Mouse (Mus musculus) MEL (cell line): ENCODE results near the gene Sct. TPM values are rescaled to one million over a fixed set of nuclear protein-coding genes. Genes with fewer than 3 reads are reported as not detected.
A peak's percentile ranks its signal among the peaks of the same experiment; 100 is the strongest.

ENCODE experiments used
- DNase-seq: peaks from one replicate; pipeline ENCODE4 v3.0.0; 2011; ENCODE audit warnings: low read depth, low spot score
- H3K27ac ChIP-seq: 2 replicates; pipeline ENCODE4 v1.5.1; 2012; ENCODE audit warnings: low read depth, mild to moderate bottlenecking, control low read depth, low read length, moderate library complexity; ENCODE audit not compliant: control insufficient read depth
- H3K27me3 ChIP-seq, 2 experiments: fragments of 150-350 bp in 1 of 2; sonication (generic) in 1 of 2; 2 replicates each; pipeline ENCODE4 v1.6.1; 2012; ENCODE audit warnings: low read length in 2 of 2, mild to moderate bottlenecking in 2 of 2, improper control_type of control experiment in 1 of 2, moderate library complexity in 1 of 2; ENCODE audit not compliant: insufficient read depth in 2 of 2, control insufficient read depth in 1 of 2
- H3K36me3 ChIP-seq, 2 experiments: 2 replicates each; pipeline ENCODE4 v1.6.1; 2012 to 2014; ENCODE audit warnings: low read length in 2 of 2, improper control_type of control experiment in 1 of 2, inconsistent platforms in 1 of 2, mild to moderate bottlenecking in 1 of 2; ENCODE audit not compliant: insufficient read depth in 2 of 2, control insufficient read depth in 1 of 2
- H3K4me1 ChIP-seq, 2 experiments: fragments of 150-350 bp in 1 of 2; sonication (generic) in 1 of 2; 2 replicates each; pipeline ENCODE4 v1.6.1; 2012; ENCODE audit warnings: low read length in 2 of 2, improper control_type of control experiment in 1 of 2, mild to moderate bottlenecking in 1 of 2; ENCODE audit not compliant: insufficient read depth in 2 of 2, control insufficient read depth in 1 of 2
- H3K4me3 ChIP-seq, 2 experiments: fragments of 150-350 bp in 1 of 2; sonication (generic) in 1 of 2; 2 replicates each; pipeline ENCODE4 v1.5.1; 2012; ENCODE audit warnings: low read depth in 2 of 2, low read length in 2 of 2, mild to moderate bottlenecking in 2 of 2, moderate library complexity in 2 of 2, control low read depth in 1 of 2, improper control_type of control experiment in 1 of 2; ENCODE audit not compliant: control insufficient read depth in 1 of 2, insufficient read depth in 1 of 2
- H3K79me2 ChIP-seq: 2 replicates; pipeline ENCODE4 v1.6.1; 2012; ENCODE audit warnings: mild to moderate bottlenecking, low read length, moderate library complexity; ENCODE audit not compliant: control insufficient read depth, poor library complexity, insufficient read depth
- H3K9ac ChIP-seq: 2 replicates; pipeline ENCODE4 v1.6.1; 2012; ENCODE audit warnings: low read depth, mild to moderate bottlenecking, control low read depth, low read length, moderate library complexity; ENCODE audit not compliant: control insufficient read depth, poor library complexity, severe bottlenecking
- H3K9me3 ChIP-seq: fragments of 150-350 bp; sonication (generic); replicated peaks from 2 replicates; pipeline ENCODE4 v1.6.1; 2012; ENCODE audit warnings: mild to moderate bottlenecking, low read length, improper control_type of control experiment, moderate library complexity; ENCODE audit not compliant: insufficient read depth
- ELF1 ChIP-seq: IDR thresholded peaks from 2 replicates; pipeline ENCODE4 v1.6.1; 2014; ENCODE audit warnings: low read depth, mild to moderate bottlenecking, inconsistent platforms, low read length, improper control_type of control experiment, moderate library complexity
- EP300 ChIP-seq, 2 experiments: IDR thresholded peaks; 2 replicates each; pipeline ENCODE4 v1.6.1; 2011; ENCODE audit warnings: improper control_type of control experiment in 2 of 2, low read length in 2 of 2, low read depth in 1 of 2, mild to moderate bottlenecking in 1 of 2
- HCFC1 ChIP-seq: IDR thresholded peaks from 2 replicates; pipeline ENCODE4 v1.6.1; 2012; ENCODE audit warnings: low read depth, mild to moderate bottlenecking, inconsistent platforms, low read length, improper control_type of control experiment, moderate library complexity
- MEF2A ChIP-seq: IDR thresholded peaks from 2 replicates; pipeline ENCODE4 v1.6.1; 2014; ENCODE audit warnings: low read depth, mild to moderate bottlenecking, inconsistent platforms, low read length, improper control_type of control experiment; ENCODE audit not compliant: poor library complexity, insufficient replicate concordance, severe bottlenecking; ENCODE audit errors: extremely low read depth
- MXI1 ChIP-seq: IDR thresholded peaks from 2 replicates; pipeline ENCODE4 v1.6.1; 2011; ENCODE audit warnings: mild to moderate bottlenecking, low read depth, low read length, improper control_type of control experiment
- POLR2AphosphoS2 ChIP-seq: IDR thresholded peaks from 2 replicates; pipeline ENCODE4 v1.6.1; 2011; ENCODE audit warnings: low read length, improper control_type of control experiment
- SIN3A ChIP-seq: IDR thresholded peaks from 2 replicates; pipeline ENCODE4 v1.6.1; 2012; ENCODE audit warnings: low read length, improper control_type of control experiment, inconsistent platforms
- TAL1 ChIP-seq: IDR thresholded peaks from 2 replicates; pipeline ENCODE4 v1.6.1; 2012; ENCODE audit warnings: mild to moderate bottlenecking, inconsistent platforms, low read length, moderate library complexity, mixed read lengths
- TCF12 ChIP-seq: IDR thresholded peaks from 2 replicates; pipeline ENCODE4 v1.6.1; 2014; ENCODE audit warnings: low read depth, mild to moderate bottlenecking, inconsistent platforms, low read length, improper control_type of control experiment, moderate library complexity
- USF2 ChIP-seq, 2 experiments: IDR thresholded peaks; 2 replicates each; pipeline ENCODE4 v1.6.1; 2011 to 2012; ENCODE audit warnings: improper control_type of control experiment in 2 of 2, low read length in 2 of 2, borderline replicate concordance in 1 of 2, inconsistent platforms in 1 of 2, low read depth in 1 of 2, mild to moderate bottlenecking in 1 of 2; ENCODE audit not compliant: insufficient read depth in 1 of 2
- ZC3H11A ChIP-seq: IDR thresholded peaks from 2 replicates; pipeline ENCODE4 v1.6.1; 2012; ENCODE audit warnings: low read depth, mild to moderate bottlenecking, inconsistent platforms, low read length, improper control_type of control experiment
- ZKSCAN1 ChIP-seq: IDR thresholded peaks from 2 replicates; pipeline ENCODE4 v1.6.1; 2012; ENCODE audit warnings: low read depth, mild to moderate bottlenecking, inconsistent platforms, low read length, improper control_type of control experiment, moderate library complexity
- ZMIZ1 ChIP-seq: IDR thresholded peaks from 2 replicates; pipeline ENCODE4 v1.6.1; 2012; ENCODE audit warnings: low read depth, mild to moderate bottlenecking, inconsistent platforms, low read length, improper control_type of control experiment, moderate library complexity
- ZNF384 ChIP-seq: IDR thresholded peaks from 2 replicates; pipeline ENCODE4 v1.6.1; 2012; ENCODE audit warnings: low read depth, mild to moderate bottlenecking, inconsistent platforms, low read length, improper control_type of control experiment
- polyA plus RNA-seq, 2 experiments: library from polyadenylated mRNA; stranded (reverse) in 1 of 2; unstranded in 1 of 2; fragments of >175 nt in 1 of 2; fragments of >200 nt in 1 of 2; gene quantifications; 2 replicates each; pipeline versions ENCODE4 v1.2.1 to v1.2.4; 2012; ENCODE audit warnings: low replicate concordance in 2 of 2, low read depth in 1 of 2; ENCODE audit not compliant: insufficient read length in 2 of 2, insufficient read depth in 1 of 2, missing spikeins in 1 of 2
- total RNA-seq: library from RNA; depleted of rRNA; stranded (reverse); fragments of 300-350 nt; gene quantifications from 2 replicates; pipeline ENCODE4 v1.2.3, GENCODE M21; 2012; rRNA removed

The Sct gene
- total and polyA plus RNA-seq, 3 experiments = not detected

GRCm38 (mm10) chr7:141231111-141231510 lies 47.8 kb downstream of the Sct start:
- H3K36me3 ChIP-seq = peaks cover 11 to 26% of the 10 kb centered on the region in 2 experiments; a peak in 3 of 4 replicates
- no peak overlapping the region for H3K4me3 ChIP-seq
- no peak overlapping the region for H3K27ac ChIP-seq
- H3K9ac ChIP-seq = no peak overlapping the region
- peaks cover 37% of the 10 kb centered on the region for H3K79me2 ChIP-seq
- peaks cover 4 to 12% of the 10 kb centered on the region in 2 experiments; a peak in 2 of 4 replicates for H3K4me1 ChIP-seq
- DNase-seq = no peak
- H3K9me3 ChIP-seq = no peaks in the 10 kb centered on the region
- H3K27me3 ChIP-seq = no peaks in the 10 kb centered on the region
- no peak for TF ChIP-seq ZNF384

- Histone ChIP-seq H3K4me3 (no peak overlapping the region), H3K27me3 (no peaks in the 10 kb centered on the region), H3K9me3 (no peaks in the 10 kb centered on the region), H3K79me2 (peaks cover 37% of the 10 kb centered on the region), H3K4me1 (peaks cover 4 to 12% of the 10 kb centered on the region in 2 experiments; a peak in 2 of 4 replicates), H3K27ac (no peak overlapping the region), H3K9ac (peak overlapping the region; percentile 21), H3K36me3 (peaks cover 11 to 25% of the 10 kb centered on the region in 2 experiments; a peak in 3 of 4 replicates)
- TF ChIP-seq ELF1 = no peak
- DNase-seq = no peak
Observed at GRCm38 (mm10) chr7:141230570-141230969, 48.4 kb downstream of the Sct start.

DNA sequence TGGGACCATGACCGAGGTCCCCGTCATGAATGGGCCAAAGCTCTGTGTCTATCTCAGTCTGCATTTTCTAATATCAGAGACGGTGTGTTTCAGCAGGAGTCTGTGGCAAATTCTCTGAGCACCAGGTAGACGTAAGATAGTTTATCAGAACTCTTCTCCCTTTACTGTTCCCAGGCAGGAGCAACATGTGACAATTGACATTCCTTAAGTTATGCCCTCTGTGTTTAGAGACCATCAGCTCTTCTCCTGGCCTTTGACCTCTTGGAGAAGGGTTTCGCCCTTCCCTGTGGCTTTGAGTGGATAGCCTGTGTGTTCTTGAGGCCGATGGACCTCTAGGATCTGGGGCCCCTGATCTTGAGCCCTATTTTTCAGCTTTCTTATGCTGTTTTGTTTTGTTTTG lies 49.2 kb downstream of the Sct start:
- H3K79me2 ChIP-seq = peaks cover 36% of the 10 kb centered on the region
- H3K4me1 ChIP-seq = peaks cover 4 to 12% of the 10 kb centered on the region in 2 experiments; a peak in 2 of 4 replicates
- no peaks in the 10 kb centered on the region for H3K27me3 ChIP-seq
- no peaks in the 10 kb centered on the region for H3K9me3 ChIP-seq
- H3K9ac ChIP-seq = peak overlapping the region; percentile 83
- no peak for TF ChIP-seq MEF2A
- no peak for TF ChIP-seq ZMIZ1
- no peak for TF ChIP-seq ZNF384
- TF ChIP-seq SIN3A = no peak
- no peak for TF ChIP-seq ZC3H11A
- TF ChIP-seq EP300 (IDR thresholded peaks at IDR 0.05; ENCODE audit: low read depth in 1 of 2, low read length in 2 of 2) = no peak
- TF ChIP-seq HCFC1 = no peak
- no peak for TF ChIP-seq TAL1
- TF ChIP-seq POLR2AphosphoS2 = no peak
- TF ChIP-seq TCF12 = no peak
- TF ChIP-seq ZKSCAN1 = no peak
- no peak; the same call in 1 of the 2 replicates for TF ChIP-seq MXI1
- no peak for TF ChIP-seq USF2 (IDR thresholded peaks at IDR 0.05; ENCODE audit: borderline replicate concordance in 1 of 2, insufficient read depth in 1 of 2, low read depth in 1 of 2, low read length in 2 of 2)
- H3K4me3 ChIP-seq = peak overlapping the region; percentile 76 to 78
- no peak for DNase-seq
- H3K27ac ChIP-seq = no peak overlapping the region
- H3K36me3 ChIP-seq = peaks cover 11 to 20% of the 10 kb centered on the region in 2 experiments; a peak in 3 of 4 replicates

Other genes starting within 250 kb of the Sct start
- 0.78 and 0.81 TPM in 2 replicates for gene B4galnt4, start 218.0 kb downstream of the Sct start, total RNA-seq
- 1 to 10 TPM in 1 of 2 experiments, not detected in 1; 8.0 TPM for gene B4galnt4, start 218.0 kb downstream of the Sct start, polyA plus RNA-seq
- not detected in 2 replicates for gene Pkp3, start 200.9 kb downstream of the Sct start, total RNA-seq
- gene Pkp3, start 200.9 kb downstream of the Sct start, polyA plus RNA-seq = not detected
- gene Sigirr, start 178.6 kb downstream of the Sct start, total RNA-seq = 8.3 and 8.6 TPM in 2 replicates
- 10 to 100 TPM in 1 of 2 experiments, not detected in 1; 17.5 TPM for gene Sigirr, start 178.6 kb downstream of the Sct start, polyA plus RNA-seq
- gene Ano9, start 161.3 kb downstream of the Sct start, total RNA-seq = 0.08 TPM in 1 of 2 replicates, not detected in the other
- gene Ano9, start 161.3 kb downstream of the Sct start, polyA plus RNA-seq = under 1 TPM in 1 of 2 experiments, not detected in 1; 0.03 TPM
- gene Ptdss2, start 156.8 kb downstream of the Sct start, total RNA-seq = 12.2 and 16.9 TPM in 2 replicates
- 10 to 100 TPM in 1 of 2 experiments, not detected in 1; 44.9 TPM for gene Ptdss2, start 156.8 kb downstream of the Sct start, polyA plus RNA-seq
- 69.6 and 71.4 TPM in 2 replicates for gene Rnh1, start 106.3 kb downstream of the Sct start, total RNA-seq
- gene Rnh1, start 106.3 kb downstream of the Sct start, polyA plus RNA-seq = 10 to 100 TPM in 1 of 2 experiments, not detected in 1; 94.5 TPM
- 137 and 183 TPM in 2 replicates for gene Hras, start 85.1 kb downstream of the Sct start, total RNA-seq
- gene Hras, start 85.1 kb downstream of the Sct start, polyA plus RNA-seq = 100 to 1,000 TPM in 1 of 2 experiments, not detected in 1; 149 TPM
- gene Lrrc56, start 85.0 kb downstream of the Sct start, total RNA-seq = 1.0 and 1.6 TPM in 2 replicates
- 1 to 10 TPM in 1 of 2 experiments, not detected in 1; 5.5 TPM for gene Lrrc56, start 85.0 kb downstream of the Sct start, polyA plus RNA-seq
- not detected in 2 replicates for gene Lmntd2, start 65.1 kb downstream of the Sct start, total RNA-seq
- gene Lmntd2, start 65.1 kb downstream of the Sct start, polyA plus RNA-seq = under 1 TPM in 1 of 2 experiments, not detected in 1; 0.43 TPM
- 7.0 and 7.6 TPM in 2 replicates for gene Rassf7, start 63.3 kb downstream of the Sct start, total RNA-seq
- 1 to 10 TPM in 1 of 2 experiments, not detected in 1; 9.5 TPM for gene Rassf7, start 63.3 kb downstream of the Sct start, polyA plus RNA-seq
- gene Phrf1, start 50.3 kb downstream of the Sct start, total RNA-seq = 65.0 and 66.1 TPM in 2 replicates
- 1,000 to 10,000 TPM in 1 of 2 experiments, 10 to 100 TPM in 1; 91.2 to 1,029 TPM for gene Phrf1, start 50.3 kb downstream of the Sct start, polyA plus RNA-seq
- gene Irf7, start 12.7 kb downstream of the Sct start, total RNA-seq = 0.52 and 1.9 TPM in 2 replicates
- 1 to 10 TPM in 1 of 2 experiments, not detected in 1; 2.0 TPM for gene Irf7, start 12.7 kb downstream of the Sct start, polyA plus RNA-seq
- gene Cdhr5, start 2.3 kb downstream of the Sct start, total RNA-seq = not detected in 2 replicates
- not detected for gene Cdhr5, start 2.3 kb downstream of the Sct start, polyA plus RNA-seq
- not detected in 2 replicates for gene Drd4, start 12.9 kb upstream of the Sct start, total RNA-seq
- not detected for gene Drd4, start 12.9 kb upstream of the Sct start, polyA plus RNA-seq
- gene Deaf1, start 48.6 kb upstream of the Sct start, total RNA-seq = 9.8 and 13.2 TPM in 2 replicates
- gene Deaf1, start 48.6 kb upstream of the Sct start, polyA plus RNA-seq = 10 to 100 TPM in 1 of 2 experiments, not detected in 1; 91.1 TPM
- gene Tmem80, start 48.6 kb upstream of the Sct start, total RNA-seq = 12.2 and 12.3 TPM in 2 replicates
- gene Tmem80, start 48.6 kb upstream of the Sct start, polyA plus RNA-seq = 10 to 100 TPM in 1 of 2 experiments, not detected in 1; 27.7 TPM
- gene Eps8l2, start 59.7 kb upstream of the Sct start, total RNA-seq = 0.46 TPM in 1 of 2 replicates, not detected in the other
- under 1 TPM in 1 of 2 experiments, not detected in 1; 0.10 TPM for gene Eps8l2, start 59.7 kb upstream of the Sct start, polyA plus RNA-seq
- 415 and 498 TPM in 2 replicates for gene Taldo1, start 113.1 kb upstream of the Sct start, total RNA-seq
- 100 to 1,000 TPM in 1 of 2 experiments, not detected in 1; 298 TPM for gene Taldo1, start 113.1 kb upstream of the Sct start, polyA plus RNA-seq
- 21.0 and 21.6 TPM in 2 replicates for gene Gatd1, start 135.0 kb upstream of the Sct start, total RNA-seq
- 10 to 100 TPM in 1 of 2 experiments, not detected in 1; 35.9 TPM for gene Gatd1, start 135.0 kb upstream of the Sct start, polyA plus RNA-seq
- gene Cend1, start 150.4 kb upstream of the Sct start, total RNA-seq = not detected in 2 replicates
- not detected for gene Cend1, start 150.4 kb upstream of the Sct start, polyA plus RNA-seq
- gene Slc25a22, start 158.8 kb upstream of the Sct start, total RNA-seq = 17.7 and 23.8 TPM in 2 replicates
- gene Slc25a22, start 158.8 kb upstream of the Sct start, polyA plus RNA-seq = 10 to 100 TPM in 1 of 2 experiments, not detected in 1; 46.0 TPM
- gene Pidd1, start 164.9 kb upstream of the Sct start, total RNA-seq = 5.0 and 6.4 TPM in 2 replicates
- gene Pidd1, start 164.9 kb upstream of the Sct start, polyA plus RNA-seq = 10 to 100 TPM in 1 of 2 experiments, not detected in 1; 27.2 TPM
- 3,188 and 3,690 TPM in 2 replicates for gene Rplp2, start 168.2 kb upstream of the Sct start, total RNA-seq
- gene Rplp2, start 168.2 kb upstream of the Sct start, polyA plus RNA-seq = 1,000 to 10,000 TPM in 1 of 2 experiments, not detected in 1; 3,503 TPM
- 8.3 and 9.9 TPM in 2 replicates for gene Pnpla2, start 176.1 kb upstream of the Sct start, total RNA-seq
- 10 to 100 TPM in 1 of 2 experiments, not detected in 1; 38.6 TPM for gene Pnpla2, start 176.1 kb upstream of the Sct start, polyA plus RNA-seq
- 0.59 and 0.73 TPM in 2 replicates for gene Cracr2b, start 182.0 kb upstream of the Sct start, total RNA-seq
- gene Cracr2b, start 182.0 kb upstream of the Sct start, polyA plus RNA-seq = 1 to 10 TPM in 1 of 2 experiments, not detected in 1; 6.9 TPM
- gene Cd151, start 188.3 kb upstream of the Sct start, total RNA-seq = 38.9 and 40.6 TPM in 2 replicates
- gene Cd151, start 188.3 kb upstream of the Sct start, polyA plus RNA-seq = 10 to 100 TPM in 1 of 2 experiments, not detected in 1; 86.6 TPM
- gene Polr2l, start 196.0 kb upstream of the Sct start, total RNA-seq = 110 and 114 TPM in 2 replicates
- 10 to 100 TPM in 1 of 2 experiments, not detected in 1; 82.4 TPM for gene Polr2l, start 196.0 kb upstream of the Sct start, polyA plus RNA-seq
- 82.5 and 110 TPM in 2 replicates for gene Tspan4, start 196.1 kb upstream of the Sct start, total RNA-seq
- gene Tspan4, start 196.1 kb upstream of the Sct start, polyA plus RNA-seq = 10 to 100 TPM in 1 of 2 experiments, not detected in 1; 97.9 TPM